Mouse (Mus musculus): ENCODE measurements around the gene Grk5.

GRCm38 (mm10) chr19:60948996-60949395 lies 59.4 kb downstream of the Grk5 start:
- TF ChIP-seq CTCF (IDR thresholded peaks at IDR 0.05; ENCODE audit: low read depth) (no peak), EP300 (IDR thresholded peaks at IDR 0.05; ENCODE audit: low read depth) (no peak)

Measured in liver, embryonic 14.5 days (tissue).